Mouse (Mus musculus) CD8-positive naive resting alpha-beta T cell, adult 57 days (primary cell): ENCODE data around the gene Pla2g4e. TPM values are rescaled to one million over a fixed set of nuclear protein-coding genes. Genes with fewer than 3 reads are reported as not detected.

ENCODE experiments used
- total RNA-seq: library from RNA; stranded (reverse); gene quantifications from one replicate; pipeline ENCODE4 v1.2.4, GENCODE M21; 2023

Gene Pla2g4e
- total RNA-seq, result not detected

DNA sequence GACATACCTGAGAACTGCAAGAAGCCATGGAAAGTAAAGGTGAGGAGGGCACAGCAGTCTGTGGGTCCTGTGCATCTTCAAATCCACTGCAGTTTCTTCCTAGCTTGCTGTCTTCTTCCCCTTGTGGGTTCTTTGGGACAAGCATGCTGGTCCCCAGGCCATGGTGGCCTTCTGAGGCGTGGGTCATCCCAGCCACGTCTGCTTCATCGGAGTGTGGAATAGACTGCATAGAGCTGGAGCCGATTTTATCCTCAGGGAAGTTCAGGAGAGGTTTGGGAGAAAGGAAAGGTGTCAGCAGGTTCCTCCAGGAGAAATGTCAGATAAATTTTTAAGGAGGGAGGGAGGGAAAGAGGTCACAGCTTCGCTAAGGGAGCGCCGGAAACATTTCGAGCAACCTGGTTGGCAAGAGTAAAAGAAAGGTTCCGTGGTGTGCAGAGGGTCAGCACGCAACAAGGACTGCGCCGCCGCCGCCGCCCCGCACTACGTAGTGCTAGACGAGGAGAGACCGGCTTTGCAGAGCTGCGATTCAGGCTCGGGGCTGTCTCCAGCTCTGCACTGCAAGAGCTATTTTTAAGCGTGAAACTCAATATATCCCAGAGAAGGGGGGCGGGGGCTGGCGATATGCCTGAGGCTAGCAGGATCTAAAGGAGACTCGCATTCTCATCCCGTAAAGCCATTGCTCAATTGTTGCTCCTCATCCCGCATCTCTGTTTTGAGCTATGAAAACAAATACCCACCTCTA lies at the start of gene Pla2g4e:
Pla2g4e (minus strand) TSS at position 657 of the 742 bp plus-strand sequence.

DNA sequence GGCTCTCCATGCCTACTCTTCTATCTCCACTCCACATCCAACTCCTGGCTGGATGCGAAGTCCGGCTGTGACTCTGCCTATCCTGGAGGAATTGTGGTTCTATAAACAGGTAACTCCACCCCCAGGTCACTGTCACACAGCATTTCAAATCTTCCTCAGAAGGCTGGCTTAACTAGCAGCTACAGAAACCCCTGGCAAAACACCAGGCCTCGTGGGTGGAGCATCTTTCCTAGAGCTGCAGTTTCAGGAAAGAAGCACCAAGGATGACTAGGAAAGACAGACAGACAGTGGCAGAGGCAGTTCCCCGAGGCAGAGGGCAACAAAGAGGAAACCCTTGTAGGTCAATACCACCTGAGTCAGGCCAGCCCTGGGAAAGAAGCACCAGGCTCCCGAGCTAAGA lies 43.9 kb upstream of the Pla2g4e start, which contains the start of gene Pla2g4d:
Pla2g4d (minus strand) TSS at position 203 of the 400 bp plus-strand sequence.

DNA sequence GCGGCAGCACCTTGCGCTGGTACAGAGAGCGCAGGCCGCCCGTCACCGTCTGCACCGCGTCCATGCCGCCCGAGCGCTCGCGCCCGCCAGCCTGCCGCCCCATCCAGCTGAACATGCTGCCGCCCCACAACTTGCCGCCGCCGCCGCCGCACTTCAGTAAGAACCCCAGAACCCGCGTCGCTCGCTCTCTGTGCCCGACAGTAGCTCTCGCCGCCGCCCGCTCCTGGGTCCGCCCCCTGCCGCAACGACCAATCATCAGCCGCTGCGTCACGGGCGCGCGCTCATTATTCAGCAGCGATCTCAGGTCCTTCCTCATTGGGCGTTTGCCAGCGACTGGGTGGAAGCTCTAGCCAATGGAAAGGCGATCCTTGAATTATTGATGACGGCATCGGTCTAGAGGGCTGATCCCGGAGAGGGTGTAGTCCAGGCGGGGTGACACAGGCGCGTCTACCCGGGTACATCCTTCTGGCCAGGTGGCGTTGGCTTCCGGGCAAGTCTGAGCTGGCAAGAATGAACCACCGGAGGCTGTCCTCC lies 90.7 kb downstream of the Pla2g4e start, which contains the start of gene Ehd4:
Ehd4 (minus strand) TSS at position 246 of the 534 bp plus-strand sequence.

Other genes with a start within 250 kb of the Pla2g4e start
- gene Jmjd7, start 217.9 kb downstream of the Pla2g4e start, total RNA-seq, result 11.0 TPM
- 3.4 TPM for gene Gm28042, start 217.8 kb downstream of the Pla2g4e start, total RNA-seq
- 5.0 TPM for gene Pla2g4b, start 211.9 kb downstream of the Pla2g4e start, total RNA-seq
- 15.2 TPM for gene Ehd4, start 90.7 kb downstream of the Pla2g4e start, total RNA-seq
- not detected for gene Pla2g4d, start 43.9 kb upstream of the Pla2g4e start, total RNA-seq
- 0.40 TPM for gene Pla2g4f, start 68.8 kb upstream of the Pla2g4e start, total RNA-seq
- 68.3 TPM for gene Vps39, start 107.8 kb upstream of the Pla2g4e start, total RNA-seq
- gene Ganc, start 158.6 kb upstream of the Pla2g4e start, total RNA-seq, result 15.9 TPM
- 56.6 TPM for gene Tmem87a, start 158.8 kb upstream of the Pla2g4e start, total RNA-seq
- 0.77 TPM for gene Capn3, start 210.7 kb upstream of the Pla2g4e start, total RNA-seq